Mouse (Mus musculus) neural tube, embryonic 15.5 days (tissue): ENCODE results near the gene Nbl1. TPM values are rescaled to one million over a fixed set of nuclear protein-coding genes. Genes with fewer than 3 reads are reported as not detected.

Experiments used
- ATAC-seq: fragments of 200-750 bp; cut with Nextera tagmentation; 2 replicates; pipeline ENCODE4 v1.8.0; 2017; ENCODE audit warnings: mild to moderate bottlenecking, moderate TSS enrichment, moderate library complexity; ENCODE audit not compliant: low FRiP score
- H3K27ac ChIP-seq: fragments of 300-500 bp; sonication (generic); replicated peaks from 2 replicates; pipeline ENCODE4 v1.5.1; 2015; ENCODE audit warnings: mild to moderate bottlenecking, inconsistent platforms
- H3K27me3 ChIP-seq: fragments of 300-500 bp; sonication (generic); replicated peaks from 2 replicates; pipeline ENCODE4 v1.6.1; 2015; ENCODE audit warnings: inconsistent platforms
- H3K36me3 ChIP-seq: fragments of 300-500 bp; sonication (generic); 2 replicates; pipeline ENCODE4 v1.6.1; 2015; ENCODE audit warnings: inconsistent platforms
- H3K4me1 ChIP-seq: fragments of 300-500 bp; sonication (generic); 2 replicates; pipeline ENCODE4 v1.6.1; 2015; ENCODE audit warnings: inconsistent platforms
- H3K4me2 ChIP-seq: fragments of 300-500 bp; sonication (generic); 2 replicates; pipeline ENCODE4 v1.6.1; 2015; ENCODE audit warnings: inconsistent platforms, mild to moderate bottlenecking, moderate library complexity
- H3K4me3 ChIP-seq: fragments of 300-500 bp; sonication (generic); replicated peaks from 2 replicates; pipeline ENCODE4 v1.5.1; 2015; ENCODE audit warnings: mild to moderate bottlenecking, inconsistent platforms
- H3K9ac ChIP-seq: fragments of 300-500 bp; sonication (generic); replicated peaks from 2 replicates; pipeline ENCODE4 v1.6.1; 2015; ENCODE audit warnings: mild to moderate bottlenecking, inconsistent platforms
- H3K9me3 ChIP-seq: fragments of 300-500 bp; sonication (generic); replicated peaks from 2 replicates; pipeline ENCODE4 v1.6.1; 2016; ENCODE audit warnings: inconsistent platforms
- WGBS: fragments of 180-500 bp; shearing (Covaris S2); methylation state at CpG from one replicate; pipeline ENCODE4 v1.1.7; 2015; ENCODE audit warnings: mixed read lengths; 5-methylcytosine and 5-hydroxymethylcytosine counted together
- polyA plus RNA-seq: library from polyadenylated mRNA; unstranded; fragments of >200 nt; fragmentation: Nextera tagmentation; extraction: Ambion mirVana; gene quantifications from 2 replicates; pipeline ENCODE4 v1.2.1, GENCODE M21; 2015

The Nbl1 gene
- polyA plus RNA-seq, 1 experiment from 2014 or later = 47.9 TPM

DNA sequence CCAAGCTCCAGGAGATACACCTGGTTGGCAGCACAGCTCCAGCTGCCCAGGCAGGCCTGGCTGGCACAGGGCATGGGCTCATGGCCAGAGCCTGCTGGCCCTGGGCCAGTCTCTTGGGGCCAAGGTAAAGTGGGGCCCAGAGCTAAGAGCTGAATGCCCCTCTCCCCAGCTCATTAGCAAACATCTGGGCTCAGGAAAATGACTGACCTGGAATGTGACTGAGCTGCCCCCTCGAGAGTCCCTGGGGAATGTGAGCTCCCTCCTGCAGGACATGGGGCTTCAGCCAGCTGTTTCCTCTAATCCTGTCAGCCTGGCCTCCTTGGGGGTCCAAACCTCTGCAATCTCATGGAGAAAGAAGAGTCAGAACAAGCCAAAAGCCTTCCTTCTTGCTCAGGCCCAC, 2.6 kb upstream of the Nbl1 start:
- H3K4me3 ChIP-seq = no peak overlapping the region
- 57% methylated on average over 1 of the region's 1 CpGs for WGBS
- no peaks in the 10 kb centered on the region for H3K9me3 ChIP-seq
- no peaks in the 10 kb centered on the region for H3K36me3 ChIP-seq
- no peak overlapping the region for H3K27ac ChIP-seq
- no peak for ATAC-seq
- peaks cover 40% of the 10 kb centered on the region for H3K27me3 ChIP-seq
- no peak overlapping the region for H3K9ac ChIP-seq
- H3K4me2 ChIP-seq = no peak overlapping the region
- peaks cover 33% of the 10 kb centered on the region for H3K4me1 ChIP-seq

DNA sequence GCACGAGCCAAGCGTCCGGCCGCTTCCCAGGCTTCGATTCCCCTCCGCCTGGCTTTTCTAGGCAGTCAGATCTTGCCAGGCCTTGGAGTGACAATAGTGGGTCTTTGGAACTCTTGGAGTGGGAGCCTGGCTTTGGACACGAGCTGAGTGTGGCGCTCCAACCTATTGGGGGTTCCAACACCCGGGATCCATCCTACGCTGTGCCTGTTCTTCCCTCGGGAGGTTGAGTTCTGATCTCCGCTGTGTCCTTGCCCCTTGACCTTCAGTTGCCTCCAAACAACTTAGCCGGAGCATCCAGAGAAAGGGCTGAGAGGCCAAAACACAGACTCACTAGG, 370 bp upstream of the Nbl1 start:
- Histone ChIP-seq H3K4me2 (peak overlapping the region; percentile 93), H3K4me1 (peaks cover 33% of the 10 kb centered on the region), H3K27ac (peak overlapping the region; percentile 78; the same call in 1 of the 2 replicates), H3K4me3 (peak overlapping the region; percentile 55), H3K36me3 (no peaks in the 10 kb centered on the region), H3K9me3 (no peaks in the 10 kb centered on the region), H3K9ac (peak overlapping the region; percentile 63), H3K27me3 (peaks cover 43% of the 10 kb centered on the region)
- no peak for ATAC-seq
- WGBS = 18% methylated on average over 13 of the region's 13 CpGs

DNA sequence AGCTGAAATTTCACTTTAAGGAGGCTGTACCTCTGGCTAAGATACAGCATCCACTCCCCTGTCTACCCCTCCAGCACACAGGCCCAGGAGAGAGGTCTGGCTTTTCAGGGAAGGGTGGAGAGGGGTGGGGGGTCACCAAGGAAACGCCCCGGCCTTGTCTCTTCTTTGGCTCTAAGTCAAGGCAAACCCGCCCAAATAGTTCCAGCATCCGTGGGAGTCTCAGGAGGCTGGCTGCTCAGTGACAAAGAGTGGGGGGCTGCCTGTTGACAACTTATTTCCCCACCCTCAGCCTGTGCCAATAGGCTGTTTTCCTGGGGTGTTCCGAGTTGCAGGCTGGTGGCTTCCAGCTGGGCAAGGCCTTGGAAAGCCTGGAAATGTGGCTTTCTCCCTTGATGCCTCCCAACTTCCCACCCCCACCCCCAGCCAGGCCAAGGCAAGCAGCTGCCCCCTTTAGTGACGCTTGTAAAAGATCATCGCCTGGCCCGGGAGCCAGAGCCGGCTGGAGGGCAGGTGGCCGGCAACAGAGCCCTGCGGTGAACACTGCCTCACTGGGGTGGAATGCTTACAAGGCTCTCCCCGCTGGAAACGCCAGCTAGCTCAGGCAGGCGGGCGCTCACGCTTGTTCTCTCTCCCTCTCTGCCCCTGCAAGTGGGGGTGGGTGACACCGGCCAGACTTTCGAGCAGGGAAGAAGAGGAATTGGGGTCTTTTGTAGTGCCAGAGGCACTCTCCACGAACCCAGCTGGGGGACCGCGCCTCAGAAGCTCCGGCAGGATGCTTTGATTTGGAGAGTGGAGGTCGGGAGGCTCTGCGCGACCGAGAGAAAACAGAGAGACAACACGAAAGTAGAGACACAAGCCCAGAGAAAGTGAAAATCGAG, 1.1 kb downstream of the Nbl1 start:
- Histone ChIP-seq H3K9ac (peak overlapping the region; percentile 63), H3K27ac (peak overlapping the region; percentile 78), H3K27me3 (peaks cover 43% of the 10 kb centered on the region), H3K4me3 (peak overlapping the region; percentile 55), H3K9me3 (no peaks in the 10 kb centered on the region), H3K4me1 (peaks cover 33% of the 10 kb centered on the region), H3K4me2 (peak overlapping the region; percentile 93), H3K36me3 (no peaks in the 10 kb centered on the region)
- 3% methylated on average over 27 of the region's 28 CpGs for WGBS
- peak; percentile 42; the same call in 1 of the 2 replicates for ATAC-seq

DNA sequence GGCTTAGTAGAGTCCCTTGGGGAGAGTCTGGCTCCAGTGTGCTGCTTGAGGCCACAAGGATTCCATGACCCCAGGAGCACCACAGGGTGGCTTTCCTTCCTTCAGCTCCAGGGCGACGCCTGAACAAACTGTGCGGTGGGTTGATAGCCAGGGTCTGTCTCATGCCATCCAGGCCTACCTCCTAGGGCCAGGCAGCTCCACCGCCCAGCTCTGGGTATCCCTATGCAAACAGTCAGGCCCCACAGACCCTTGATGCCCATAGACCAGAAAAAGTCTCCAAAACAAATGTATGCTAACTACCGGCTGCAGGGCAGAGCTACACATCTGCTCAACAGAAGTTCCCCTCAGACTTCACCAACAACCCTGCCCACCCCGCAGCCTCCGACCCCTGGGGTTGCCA, 1.7 kb downstream of the Nbl1 start:
- Histone ChIP-seq H3K27me3 (peaks cover 43% of the 10 kb centered on the region), H3K9ac (0 out of 2 replicates have a peak overlapping the region, but pooled peaks have one; percentile 63), H3K4me2 (peak overlapping the region; percentile 93), H3K36me3 (no peaks in the 10 kb centered on the region), H3K4me3 (peak overlapping the region; percentile 55), H3K4me1 (peaks cover 33% of the 10 kb centered on the region), H3K27ac (peak overlapping the region; percentile 78; the same call in 1 of the 2 replicates), H3K9me3 (no peaks in the 10 kb centered on the region)
- no peak for ATAC-seq
- 32% methylated on average over 7 of the region's 7 CpGs for WGBS

DNA sequence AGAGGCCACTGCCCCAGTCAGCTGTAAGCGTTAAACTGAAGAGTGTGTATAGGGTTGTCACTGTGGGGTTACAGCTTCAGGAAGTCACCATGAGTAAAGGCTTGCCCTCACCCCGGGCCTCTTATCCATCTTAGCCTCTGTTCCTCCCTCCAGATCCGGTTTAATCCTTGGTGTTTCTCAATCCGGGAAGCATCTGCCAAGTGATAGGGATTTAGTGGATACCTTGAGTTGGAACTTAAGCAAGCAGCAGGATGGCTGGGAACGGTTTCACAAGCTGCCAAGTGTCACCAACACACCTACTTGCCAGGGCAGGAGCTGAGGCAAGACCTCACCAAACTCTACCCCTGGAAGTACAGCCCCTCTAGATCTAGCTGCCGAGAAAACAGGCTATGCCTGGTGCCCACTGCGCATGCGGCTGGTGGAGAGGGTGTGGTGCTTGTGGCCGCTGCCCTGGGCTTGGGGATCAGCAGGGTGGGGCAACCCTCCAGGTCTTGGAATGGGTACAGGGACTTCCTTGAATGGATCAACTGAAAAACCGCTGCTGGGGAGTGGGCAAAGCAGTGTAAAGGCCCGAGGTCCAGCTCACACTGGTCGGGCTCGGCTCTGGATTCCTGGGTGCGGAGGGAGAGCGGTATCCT, 2.4 kb downstream of the Nbl1 start:
- no peak overlapping the region for H3K27ac ChIP-seq
- 71% methylated on average over 15 of the region's 15 CpGs for WGBS
- H3K36me3 ChIP-seq = no peaks in the 10 kb centered on the region
- no peak for ATAC-seq
- no peak overlapping the region for H3K9ac ChIP-seq
- H3K4me3 ChIP-seq = peak overlapping the region; percentile 55; the same call in 1 of the 2 replicates
- peaks cover 35% of the 10 kb centered on the region for H3K4me1 ChIP-seq
- peak overlapping the region; percentile 93 for H3K4me2 ChIP-seq
- no peaks in the 10 kb centered on the region for H3K9me3 ChIP-seq
- peaks cover 44% of the 10 kb centered on the region for H3K27me3 ChIP-seq

DNA sequence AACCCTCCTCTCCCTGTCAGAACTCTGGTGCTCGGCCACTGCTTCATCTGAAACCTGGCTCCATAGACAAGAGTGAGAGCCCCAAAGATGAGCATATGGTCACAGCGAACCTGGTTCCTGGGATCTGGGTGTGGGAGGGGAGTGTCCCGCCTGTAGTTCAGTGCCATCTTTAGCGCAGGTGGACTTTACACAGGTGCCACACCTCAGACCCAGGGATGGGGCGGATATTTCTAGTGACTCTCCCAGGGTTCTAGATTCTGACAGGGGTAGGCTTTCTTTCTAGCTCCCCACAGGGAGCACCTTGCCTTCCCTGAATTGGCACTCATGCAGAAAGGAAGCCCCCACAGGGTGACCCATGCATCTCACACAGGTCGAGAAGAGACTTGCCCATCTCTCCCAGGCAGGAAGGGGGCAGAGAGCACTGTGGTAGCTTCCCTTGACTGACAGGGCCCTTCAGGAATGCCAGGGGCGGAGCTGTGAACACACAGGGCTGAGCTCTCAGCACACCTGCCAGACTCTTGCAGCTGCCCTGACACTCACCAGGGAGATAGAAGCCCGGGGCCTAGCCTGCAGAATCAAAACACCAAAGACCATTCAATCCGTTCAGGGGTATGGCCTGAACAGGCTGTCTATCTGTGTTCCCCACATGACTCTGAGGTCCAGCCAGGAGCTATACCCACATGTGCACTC, 3.7 kb downstream of the Nbl1 start:
- no peak overlapping the region for H3K4me3 ChIP-seq
- peaks cover 46% of the 10 kb centered on the region for H3K27me3 ChIP-seq
- ATAC-seq = no peak
- H3K36me3 ChIP-seq = no peaks in the 10 kb centered on the region
- H3K27ac ChIP-seq = no peak overlapping the region
- no peaks in the 10 kb centered on the region for H3K9me3 ChIP-seq
- no peak overlapping the region for H3K4me2 ChIP-seq
- 60% methylated on average over 9 of the region's 9 CpGs for WGBS
- H3K4me1 ChIP-seq = peaks cover 33% of the 10 kb centered on the region
- no peak overlapping the region for H3K9ac ChIP-seq

DNA sequence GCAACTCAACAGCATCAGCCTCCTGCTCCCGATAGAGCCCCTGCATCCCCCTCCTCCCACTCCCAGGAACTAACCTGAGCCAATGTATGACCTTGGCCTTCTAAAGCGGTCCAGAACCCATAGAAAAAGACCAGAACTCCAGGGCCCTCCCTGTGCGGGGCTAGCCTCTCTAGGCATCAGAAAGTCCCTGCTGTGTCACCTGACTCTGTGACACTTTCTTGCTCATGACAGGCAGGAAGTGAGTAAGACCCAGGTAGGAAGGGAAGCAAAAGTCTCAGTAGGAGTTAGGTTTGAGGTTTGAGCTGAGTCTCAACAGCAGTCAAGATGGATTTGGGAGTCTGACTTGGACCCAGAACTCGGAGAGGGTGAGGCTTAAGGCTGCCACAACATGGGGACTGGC, 5.8 kb downstream of the Nbl1 start:
- no peak for ATAC-seq
- no peaks in the 10 kb centered on the region for H3K9me3 ChIP-seq
- no peak overlapping the region for H3K4me3 ChIP-seq
- H3K36me3 ChIP-seq = no peaks in the 10 kb centered on the region
- WGBS = 73% methylated on average over 4 of the region's 4 CpGs
- peaks cover 35% of the 10 kb centered on the region for H3K4me1 ChIP-seq
- H3K4me2 ChIP-seq = no peak overlapping the region
- no peak overlapping the region for H3K27ac ChIP-seq
- H3K27me3 ChIP-seq = peaks cover 25% of the 10 kb centered on the region
- no peak overlapping the region for H3K9ac ChIP-seq

DNA sequence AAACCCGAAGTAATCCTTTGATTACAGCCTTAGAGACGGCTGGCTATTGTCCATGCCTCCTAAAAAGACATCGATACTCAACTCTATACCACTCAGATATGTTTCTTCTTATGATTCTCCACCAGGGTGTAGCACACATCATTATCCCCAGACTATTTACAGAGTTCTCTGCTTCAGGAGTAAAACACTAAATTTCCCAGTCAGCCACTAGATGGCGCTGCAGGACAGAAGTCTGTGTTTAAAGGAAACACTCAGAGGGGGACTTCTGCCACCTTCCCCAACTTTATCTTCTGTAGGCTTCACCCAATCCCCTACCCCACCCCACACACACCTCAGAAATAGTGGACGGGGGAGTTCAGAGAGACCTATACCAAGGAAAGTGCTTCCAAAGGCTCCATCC, 6.8 kb downstream of the Nbl1 start:
- H3K27me3 ChIP-seq = peaks cover 16% of the 10 kb centered on the region
- ATAC-seq = peak; percentile 36; the same call in 1 of the 2 replicates
- H3K4me1 ChIP-seq = peaks cover 34% of the 10 kb centered on the region
- no peaks in the 10 kb centered on the region for H3K36me3 ChIP-seq
- no peaks in the 10 kb centered on the region for H3K9me3 ChIP-seq
- WGBS = 27% methylated on average over 5 of the region's 5 CpGs
- H3K27ac ChIP-seq = no peak overlapping the region
- no peak overlapping the region for H3K9ac ChIP-seq
- H3K4me3 ChIP-seq = no peak overlapping the region
- no peak overlapping the region for H3K4me2 ChIP-seq

DNA sequence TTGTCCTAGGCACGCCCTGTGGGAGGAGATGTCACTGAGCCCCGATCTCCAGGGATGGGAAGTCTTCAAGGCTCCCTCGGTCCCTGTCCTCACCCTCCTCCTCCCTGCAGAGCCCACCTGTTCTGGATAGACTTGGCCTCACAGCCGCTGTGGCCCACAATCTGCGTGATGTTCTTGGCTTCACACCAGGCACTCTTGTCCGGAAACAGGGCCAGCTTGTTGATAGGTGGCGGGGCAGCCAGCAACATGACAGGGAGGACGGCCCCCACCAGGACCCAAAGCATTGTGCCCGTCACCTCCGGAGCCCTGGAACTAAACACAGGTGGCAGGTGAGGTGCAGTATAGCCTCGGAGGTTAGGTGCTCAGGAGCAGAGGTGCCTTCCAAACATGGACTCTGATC, 7.5 kb downstream of the Nbl1 start:
- no peak for ATAC-seq
- 77% methylated on average over 11 of the region's 11 CpGs for WGBS

DNA sequence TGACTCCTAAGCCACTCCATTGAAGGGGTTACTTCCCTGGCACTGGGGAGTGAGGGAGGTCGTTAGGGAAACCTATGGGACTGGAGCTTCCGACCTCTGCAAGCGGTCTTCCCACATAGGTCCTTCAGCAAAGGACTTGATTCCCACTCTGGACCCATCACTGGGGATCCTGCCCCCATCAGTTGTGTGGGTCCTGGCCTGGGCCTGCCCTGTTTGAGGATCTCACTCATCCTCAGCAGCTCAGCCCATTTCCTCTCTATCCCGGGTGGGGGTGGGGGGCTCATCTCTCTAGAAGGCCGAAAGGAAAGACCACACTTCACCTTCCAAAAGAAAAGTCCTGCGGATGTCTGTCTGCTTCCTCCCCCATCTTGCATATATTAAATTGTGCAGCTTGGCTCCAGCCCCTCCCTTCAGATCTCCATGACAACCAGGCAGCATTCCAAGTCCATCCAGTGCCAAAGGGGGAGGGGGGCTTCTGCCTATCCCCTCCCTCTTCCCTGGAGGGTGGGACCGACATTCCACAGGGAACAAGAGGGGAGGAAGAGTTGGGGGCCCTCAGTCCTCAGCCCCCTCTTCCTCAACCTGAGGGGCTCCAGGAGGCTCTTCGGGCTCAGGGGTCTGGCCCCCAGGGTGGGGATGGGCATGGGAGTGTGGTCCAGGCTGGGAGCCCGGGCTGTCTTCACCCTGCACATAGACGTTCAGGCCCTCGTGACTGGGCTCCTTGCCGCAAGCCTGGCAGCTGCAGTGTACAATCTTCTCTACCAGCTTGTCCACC, 9.8 kb downstream of the Nbl1 start:
- Histone ChIP-seq H3K27ac (no peak overlapping the region; the same call in 1 of the 2 replicates), H3K4me1 (peaks cover 28% of the 10 kb centered on the region), H3K4me3 (no peak overlapping the region), H3K9me3 (no peaks in the 10 kb centered on the region), H3K36me3 (no peaks in the 10 kb centered on the region), H3K9ac (peak overlapping the region; percentile 28; the same call in 1 of the 2 replicates), H3K4me2 (peak overlapping the region; percentile 37), H3K27me3 (peaks cover 6% of the 10 kb centered on the region; the same call in 1 of the 2 replicates)
- WGBS = 19% methylated on average over 12 of the region's 12 CpGs
- peak; percentile 58 for ATAC-seq

More for the DNA sequence above, 7.5 kb downstream of the Nbl1 start:
- H3K9me3 ChIP-seq = no peaks in the 10 kb centered on the region
- no peaks in the 10 kb centered on the region for H3K36me3 ChIP-seq
- peaks cover 28% of the 10 kb centered on the region for H3K4me1 ChIP-seq
- H3K4me3 ChIP-seq = no peak overlapping the region
- no peak overlapping the region for H3K9ac ChIP-seq
- H3K27ac ChIP-seq = no peak overlapping the region
- H3K27me3 ChIP-seq = peaks cover 9% of the 10 kb centered on the region
- H3K4me2 ChIP-seq = no peak overlapping the region
